Mouse (Mus musculus) ES-E14 (cell line): ENCODE measurements at regions not wholly inside any gene's neighbourhood (a gene's known extent, or its start where the extent isn't known, plus 50 kb on each side); places are given as distances from the start of the nearest gene placed in this dataset.

Experiments
- CHD2 ChIP-seq: IDR thresholded peaks from 2 replicates; pipeline ENCODE4 v1.6.1; 2014; ENCODE audit warnings: mild to moderate bottlenecking, low read depth, low read length, inconsistent platforms
- HCFC1 ChIP-seq: IDR thresholded peaks from 2 replicates; pipeline ENCODE4 v1.6.1; 2012; ENCODE audit warnings: low read length, inconsistent platforms, borderline replicate concordance; ENCODE audit not compliant: insufficient read depth
- MAFK ChIP-seq: IDR thresholded peaks from 2 replicates; pipeline ENCODE4 v1.6.1; 2014; ENCODE audit warnings: mild to moderate bottlenecking, low read depth, low read length, inconsistent platforms; ENCODE audit not compliant: insufficient read depth

GRCm38 (mm10) chr11:6893063-6893462 lies 55.6 kb upstream of the Gm11983 start:
- no peak for TF ChIP-seq CHD2
- TF ChIP-seq HCFC1, result no peak
- no peak for TF ChIP-seq MAFK
